Mouse (Mus musculus) CD4-positive naive resting alpha-beta T cell, adult 76 days (primary cell): ENCODE measurements around the gene Ccz1. TPM values are rescaled to one million over a fixed set of nuclear protein-coding genes. Genes with fewer than 3 reads are reported as not detected.

ENCODE experiments used
- total RNA-seq: library from RNA; stranded (reverse); gene quantifications from one replicate; pipeline ENCODE4 v1.2.4, GENCODE M21; 2023

Gene Ccz1
- total RNA-seq: 80.4 TPM

DNA sequence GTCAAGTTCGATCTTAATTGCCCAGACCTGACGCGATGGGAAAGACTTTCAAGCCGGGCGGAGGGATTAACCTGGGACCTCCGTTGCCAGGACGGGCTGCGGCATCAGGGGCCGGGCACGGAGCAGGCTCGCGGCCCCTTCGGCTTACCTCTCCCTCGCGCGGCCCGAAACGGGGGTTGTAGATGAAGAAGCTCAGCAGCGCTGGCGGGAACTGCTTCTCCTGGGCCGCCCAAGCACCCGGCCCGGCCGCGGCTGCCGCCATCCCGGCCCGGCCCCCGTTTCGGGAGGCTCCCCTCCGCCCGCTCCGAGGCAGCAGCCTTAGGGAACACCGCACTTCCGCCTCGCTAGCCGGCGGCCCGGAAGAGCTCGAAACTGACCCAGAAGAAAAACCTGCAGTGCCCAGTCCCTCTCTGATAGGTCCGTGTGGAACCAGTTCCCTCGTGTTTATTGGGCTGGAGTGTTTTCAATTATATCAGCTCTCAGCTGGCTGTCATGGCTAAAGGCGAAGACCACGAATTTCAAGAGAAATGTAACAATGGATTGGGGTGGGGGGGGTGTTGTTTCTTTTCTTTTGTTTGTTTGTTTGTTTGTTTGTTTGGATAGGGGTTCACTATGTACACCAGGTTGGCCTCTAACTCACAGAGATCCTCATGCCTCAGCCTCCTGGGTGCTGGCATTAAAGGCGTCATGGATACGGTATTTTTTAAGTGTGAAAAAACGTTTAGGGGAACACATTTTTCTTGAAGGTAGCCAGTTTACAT, at the start of gene Ccz1:
TSS of gene Ccz1 (minus strand) at position 327 of the 761 bp plus-strand sequence.

GRCm38 (mm10) chr5:144026620-144027263, 12.1 kb upstream of the Ccz1 start, which contains the start of gene Ocm:
Gene Ocm, minus strand, starts transcription at chr5:144026670.

Other genes starting within 250 kb of the Ccz1 start
- gene Eif2ak1, start 197.1 kb downstream of the Ccz1 start, total RNA-seq: 41.9 TPM
- gene Ankrd61, start 117.2 kb downstream of the Ccz1 start, total RNA-seq: 0.32 TPM
- gene Aimp2, start 105.0 kb downstream of the Ccz1 start, total RNA-seq: 20.6 TPM
- 36.9 TPM for gene Pms2, start 104.9 kb downstream of the Ccz1 start, total RNA-seq
- 3.1 TPM for gene Gm42421, start 86.7 kb downstream of the Ccz1 start, total RNA-seq
- gene Rsph10b, start 81.8 kb downstream of the Ccz1 start, total RNA-seq: 0.38 TPM
- not detected for gene Ocm, start 11.8 kb upstream of the Ccz1 start, total RNA-seq
- gene Lmtk2, start 85.6 kb upstream of the Ccz1 start, total RNA-seq: 35.8 TPM
- 0.94 TPM for gene Bhlha15, start 175.4 kb upstream of the Ccz1 start, total RNA-seq
- 554 TPM for gene Tecpr1, start 208.7 kb upstream of the Ccz1 start, total RNA-seq
- 67.1 TPM for gene Bri3, start 229.6 kb upstream of the Ccz1 start, total RNA-seq